Mouse (Mus musculus) forebrain, embryonic 12.5 days (tissue): ENCODE measurements around the gene Lbx2. TPM values are rescaled to one million over a fixed set of nuclear protein-coding genes. Genes with fewer than 3 reads are reported as not detected.

Source experiments
- ATAC-seq: fragments of 200-750 bp; cut with Nextera tagmentation; 2 replicates; pipeline ENCODE4 v1.8.0; 2017; ENCODE audit warnings: moderate TSS enrichment; ENCODE audit not compliant: low FRiP score
- H3K27ac ChIP-seq: fragments of 300-500 bp; sonication (generic); 2 replicates; pipeline ENCODE4 v1.5.1; 2016; ENCODE audit warnings: mild to moderate bottlenecking
- H3K27me3 ChIP-seq: fragments of 300-500 bp; sonication (generic); 2 replicates; pipeline ENCODE4 v1.6.1; 2016; ENCODE audit warnings: mild to moderate bottlenecking
- H3K36me3 ChIP-seq: fragments of 300-500 bp; sonication (generic); replicated peaks from 2 replicates; pipeline ENCODE4 v1.6.1; 2016; ENCODE audit warnings: mild to moderate bottlenecking
- H3K4me1 ChIP-seq: fragments of 300-500 bp; sonication (generic); 2 replicates; pipeline ENCODE4 v1.6.1; 2016
- H3K4me2 ChIP-seq: fragments of 300-500 bp; sonication (generic); 2 replicates; pipeline ENCODE4 v1.6.1; 2016; ENCODE audit warnings: mild to moderate bottlenecking, moderate library complexity
- H3K4me3 ChIP-seq: fragments of 300-500 bp; sonication (generic); replicated peaks from 2 replicates; pipeline ENCODE4 v1.5.1; 2016; ENCODE audit warnings: mild to moderate bottlenecking
- H3K9ac ChIP-seq: fragments of 300-500 bp; sonication (generic); 2 replicates; pipeline ENCODE4 v1.6.1; 2016; ENCODE audit warnings: mild to moderate bottlenecking
- H3K9me3 ChIP-seq: fragments of 300-500 bp; sonication (generic); 2 replicates; pipeline ENCODE4 v1.6.1; 2016
- WGBS: fragments of 180-500 bp; shearing (Covaris S2); methylation state at CpG from one replicate; pipeline ENCODE4 v1.1.7; 2016; 5-methylcytosine and 5-hydroxymethylcytosine counted together
- polyA plus RNA-seq: library from polyadenylated mRNA; unstranded; fragments of >200 nt; fragmentation: Nextera tagmentation; extraction: Ambion mirVana; gene quantifications from 2 replicates; pipeline ENCODE4 v1.2.1, GENCODE M21; 2016

The Lbx2 gene
- polyA plus RNA-seq, 1 experiment from 2014 or later, result 0.27 TPM

DNA sequence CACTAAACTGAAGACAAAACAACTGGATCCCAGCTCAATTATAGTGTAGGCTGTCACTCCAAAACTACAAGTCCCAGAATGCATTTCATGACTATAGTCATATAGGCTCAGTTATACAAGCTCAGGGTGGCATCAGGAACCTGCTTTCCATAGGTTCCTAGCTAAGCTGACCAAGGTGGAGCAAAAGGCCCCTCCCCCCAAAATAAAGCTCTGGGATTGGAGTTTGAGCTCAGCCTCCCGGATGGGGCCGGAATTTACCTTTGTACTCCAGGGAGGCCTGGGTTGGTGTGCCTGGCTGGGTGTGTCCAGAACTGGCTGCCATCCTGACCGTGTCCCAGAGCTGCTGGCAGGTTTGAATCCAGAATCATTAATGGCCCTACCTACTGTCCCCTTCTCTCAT is 28.4 kb upstream of the Lbx2 start, which contains the start of gene Dqx1:
TSS of gene Dqx1 (plus strand) at position 55 of the 400 bp plus-strand sequence.
- Histone ChIP-seq H3K4me3 (no peak within 1 kb of the TSS), H3K4me2 (no peak within 1 kb of the TSS), H3K9me3 (no peaks in the 10 kb centered on the region), H3K4me1 (peaks cover 22% of the 10 kb centered on the region), H3K27me3 (peaks cover 29% of the 10 kb centered on the region), H3K27ac (no peak within 1 kb of the TSS), H3K9ac (no peak within 1 kb of the TSS), H3K36me3 (peaks cover 20% of the 10 kb centered on the region)
- ATAC-seq, result no peak
- 52% methylated on average over 3 of the region's 3 CpGs for WGBS

DNA sequence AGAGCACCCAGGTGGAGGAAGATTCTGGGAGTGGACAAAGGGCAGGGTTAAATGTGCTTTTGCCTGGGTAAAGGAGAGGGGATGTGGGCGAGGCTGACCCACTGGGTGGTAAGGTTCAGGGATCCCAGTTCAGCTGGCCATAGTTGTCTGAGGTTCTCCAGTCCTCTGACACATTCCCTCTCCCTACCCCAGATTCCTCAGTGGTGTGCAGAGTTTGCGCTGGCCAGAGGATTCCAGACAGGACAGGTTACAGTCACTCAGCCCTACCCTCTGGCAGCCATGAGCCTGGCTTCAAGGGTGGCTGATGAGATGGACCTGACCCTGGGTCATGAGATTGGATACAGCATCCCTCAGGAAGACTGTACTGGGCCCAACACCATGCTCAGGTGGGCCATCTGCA is 27.4 kb upstream of the Lbx2 start:
- 80% methylated on average over 2 of the region's 2 CpGs for WGBS
- no peak for ATAC-seq

DNA sequence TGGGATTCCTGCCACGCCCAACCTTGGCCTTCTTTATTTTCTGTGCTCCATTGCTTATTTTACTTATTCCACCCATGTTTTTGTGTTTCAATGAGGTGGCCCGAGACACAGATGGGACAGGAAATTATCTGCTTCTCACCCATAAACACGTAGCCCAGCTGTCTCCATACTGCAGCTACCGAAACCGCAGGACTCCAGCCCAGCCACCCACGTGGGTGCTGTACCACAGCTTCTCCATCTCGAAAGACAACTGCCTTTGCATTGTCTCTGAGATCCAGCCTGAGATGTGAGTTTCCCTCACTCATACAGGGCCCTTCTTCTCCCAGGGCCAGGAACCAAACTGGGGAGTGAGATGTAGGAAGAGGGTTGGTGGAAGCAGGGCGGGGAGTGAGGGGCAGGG is 20.2 kb upstream of the Lbx2 start:
- H3K9me3 ChIP-seq, result no peaks in the 10 kb centered on the region
- H3K4me1 ChIP-seq, result peaks cover 20% of the 10 kb centered on the region
- H3K27me3 ChIP-seq, result peaks cover 100% of the 10 kb centered on the region
- H3K4me3 ChIP-seq, result no peak overlapping the region
- no peak for ATAC-seq
- no peaks in the 10 kb centered on the region for H3K36me3 ChIP-seq
- H3K4me2 ChIP-seq, result no peak overlapping the region
- 34% methylated on average over 8 of the region's 8 CpGs for WGBS
- H3K9ac ChIP-seq, result no peak overlapping the region
- no peak overlapping the region for H3K27ac ChIP-seq

More for the DNA sequence above, 27.4 kb upstream of the Lbx2 start:
- H3K4me1 ChIP-seq, result peaks cover 14% of the 10 kb centered on the region
- peaks cover 20% of the 10 kb centered on the region for H3K36me3 ChIP-seq
- H3K27me3 ChIP-seq, result peaks cover 38% of the 10 kb centered on the region
- no peaks in the 10 kb centered on the region for H3K9me3 ChIP-seq
- no peak overlapping the region for H3K27ac ChIP-seq
- H3K4me2 ChIP-seq, result no peak overlapping the region
- H3K4me3 ChIP-seq, result no peak overlapping the region
- H3K9ac ChIP-seq, result no peak overlapping the region

DNA sequence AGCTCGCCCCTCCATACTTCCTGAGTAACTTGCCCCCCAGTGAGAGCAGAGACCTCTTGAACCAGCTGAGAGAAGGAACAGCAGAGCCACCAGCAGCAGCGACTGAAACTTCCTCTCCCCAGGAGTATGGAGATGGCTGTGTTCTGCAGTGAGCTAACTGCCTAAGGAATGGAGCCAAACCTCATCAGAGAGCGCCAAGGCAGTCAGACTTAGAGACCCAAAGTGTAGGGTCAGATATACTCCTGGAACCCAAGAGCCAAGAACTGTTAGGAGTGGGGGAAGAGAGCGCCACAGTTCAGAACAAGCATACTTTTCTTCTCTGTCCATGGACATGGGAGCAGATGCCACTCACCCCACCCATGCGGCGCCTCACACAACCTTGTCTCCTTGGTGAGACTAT is 19.7 kb upstream of the Lbx2 start:
- Histone ChIP-seq H3K36me3 (no peaks in the 10 kb centered on the region), H3K9ac (no peak overlapping the region), H3K4me3 (no peak overlapping the region), H3K4me1 (peaks cover 24% of the 10 kb centered on the region), H3K27ac (no peak overlapping the region), H3K4me2 (no peak overlapping the region), H3K9me3 (no peaks in the 10 kb centered on the region), H3K27me3 (peaks cover 100% of the 10 kb centered on the region)
- 19% methylated on average over 6 of the region's 6 CpGs for WGBS
- no peak for ATAC-seq

DNA sequence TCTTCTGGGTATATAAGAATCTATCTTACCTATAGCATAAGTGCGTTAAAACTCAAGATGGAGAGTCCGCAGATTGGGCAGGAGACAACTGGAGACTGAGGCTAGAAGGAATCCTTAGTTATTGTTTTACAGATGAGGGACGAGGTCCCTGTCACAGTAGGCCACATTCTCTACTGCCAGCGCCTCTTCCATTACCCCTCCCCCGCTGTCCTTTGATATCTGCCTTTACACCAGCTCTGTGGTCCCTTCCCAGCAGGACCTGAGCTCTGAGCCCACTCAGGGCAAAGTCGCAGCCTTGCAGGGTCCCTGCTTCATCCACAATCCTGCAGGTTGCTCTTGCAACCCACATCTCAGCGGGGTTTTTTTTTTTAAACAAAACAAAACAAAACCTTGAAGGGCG is 17.9 kb upstream of the Lbx2 start:
- H3K9ac ChIP-seq, result no peak overlapping the region
- no peaks in the 10 kb centered on the region for H3K36me3 ChIP-seq
- no peak for ATAC-seq
- no peaks in the 10 kb centered on the region for H3K9me3 ChIP-seq
- peaks cover 26% of the 10 kb centered on the region for H3K4me1 ChIP-seq
- WGBS, result 2% methylated on average over 8 of the region's 8 CpGs
- H3K4me3 ChIP-seq, result 0 out of 2 replicates have a peak overlapping the region, but pooled peaks have one; percentile 19
- peaks cover 100% of the 10 kb centered on the region for H3K27me3 ChIP-seq
- no peak overlapping the region for H3K27ac ChIP-seq
- H3K4me2 ChIP-seq, result no peak overlapping the region

DNA sequence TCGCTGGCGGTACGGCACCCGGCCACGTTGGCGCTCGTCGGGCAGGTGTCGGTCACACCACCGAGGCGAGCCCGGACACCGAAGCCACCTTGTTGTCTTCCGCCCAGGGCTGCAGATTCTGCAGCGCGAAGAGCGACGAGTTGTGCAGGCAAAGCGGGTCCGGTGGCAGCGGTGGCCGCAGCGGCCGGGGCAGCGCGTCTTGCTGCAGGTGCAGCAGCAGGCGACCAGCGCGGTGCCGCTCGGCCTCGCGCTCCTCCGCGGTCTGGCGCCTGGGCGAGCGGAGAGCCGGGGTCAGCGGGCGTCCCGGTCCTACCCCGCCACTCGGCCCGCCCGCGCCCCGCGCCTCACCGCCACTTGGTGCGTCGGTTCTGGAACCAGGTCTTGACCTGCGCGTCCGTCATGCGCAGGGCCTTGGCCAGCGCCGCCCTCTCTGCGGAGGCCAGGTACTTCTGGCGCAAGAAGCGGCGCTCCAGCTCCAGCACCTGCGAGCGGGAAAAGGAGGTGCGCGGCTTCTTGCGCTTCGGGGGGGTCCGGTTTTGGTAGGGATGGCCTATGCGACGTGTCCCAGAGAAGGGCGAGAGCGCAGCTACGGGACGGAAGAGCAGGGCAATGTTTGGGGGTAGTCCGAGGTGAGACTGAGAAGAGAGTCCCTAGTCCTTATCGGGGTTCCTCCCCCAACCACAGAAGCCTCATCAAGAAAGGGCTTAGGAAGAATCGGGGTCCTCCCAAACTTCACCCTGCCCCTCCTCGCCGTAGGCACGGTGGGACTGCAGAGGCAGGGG is 17.3 kb upstream of the Lbx2 start:
- H3K4me1 ChIP-seq, result peaks cover 26% of the 10 kb centered on the region
- WGBS, result under 1% methylated on average over 77 of the region's 81 CpGs
- H3K9ac ChIP-seq, result no peak overlapping the region
- peak overlapping the region; percentile 31 for H3K4me3 ChIP-seq
- peak overlapping the region; percentile 31 for H3K4me2 ChIP-seq
- no peak overlapping the region for H3K27ac ChIP-seq
- no peaks in the 10 kb centered on the region for H3K9me3 ChIP-seq
- H3K36me3 ChIP-seq, result no peaks in the 10 kb centered on the region
- ATAC-seq, result no peak
- peaks cover 100% of the 10 kb centered on the region for H3K27me3 ChIP-seq

DNA sequence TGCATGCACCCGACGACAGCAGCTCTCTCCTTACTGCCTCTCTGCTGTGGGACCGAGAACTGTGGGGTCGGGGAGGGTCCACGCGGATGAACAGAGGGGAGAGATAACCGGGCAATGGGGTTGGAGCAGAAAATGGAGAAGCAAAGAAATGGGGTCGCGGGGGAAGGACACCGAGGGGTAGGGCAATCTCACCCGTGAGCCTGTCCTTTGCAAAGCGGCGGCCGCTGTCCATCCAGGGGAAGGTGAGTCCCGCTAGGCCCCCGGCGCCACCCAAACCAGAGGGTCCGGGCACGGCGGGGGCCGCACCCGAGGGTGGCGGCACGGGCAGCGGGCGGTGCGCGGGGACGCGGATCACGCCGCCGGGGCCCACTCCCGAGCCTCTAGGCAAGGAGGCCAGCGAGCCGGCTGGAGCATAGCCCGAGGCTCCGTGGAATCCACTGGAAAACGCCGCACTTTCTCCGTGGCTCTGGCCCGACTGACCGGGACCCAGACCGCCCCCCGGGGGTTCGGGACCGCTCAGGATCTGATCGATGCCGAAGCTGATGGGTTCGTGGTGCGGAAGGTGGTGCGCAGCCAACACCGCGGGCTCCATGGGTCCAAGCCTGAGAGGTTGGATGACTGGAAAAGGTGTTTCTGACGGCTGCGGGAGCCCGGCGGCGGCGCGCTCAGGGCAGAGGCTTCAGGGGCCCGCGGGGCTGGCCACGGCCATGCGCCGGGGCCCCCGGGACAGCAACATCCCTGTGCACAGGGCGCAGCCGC is 16.5 kb upstream of the Lbx2 start:
- no peak overlapping the region for H3K9ac ChIP-seq
- no peak for ATAC-seq

DNA sequence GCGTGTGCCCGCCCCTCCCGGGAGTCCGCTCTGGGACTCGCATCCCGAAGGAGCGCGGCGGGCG is 16.1 kb upstream of the Lbx2 start, which contains the start of gene Tlx2:
TSS of gene Tlx2 (minus strand) at position 47 of the 64 bp plus-strand sequence.
- no peak within 1 kb of the TSS for H3K9ac ChIP-seq
- H3K27ac ChIP-seq, result no peak within 1 kb of the TSS
- no peaks in the 10 kb centered on the region for H3K9me3 ChIP-seq
- H3K4me2 ChIP-seq, result peak within 1 kb of the TSS; percentile 39
- WGBS, result 1% methylated on average over 10 of the region's 10 CpGs
- H3K4me1 ChIP-seq, result peaks cover 26% of the 10 kb centered on the region
- peaks cover 100% of the 10 kb centered on the region for H3K27me3 ChIP-seq
- H3K36me3 ChIP-seq, result no peaks in the 10 kb centered on the region
- ATAC-seq, result no peak
- peak within 1 kb of the TSS; percentile 31 for H3K4me3 ChIP-seq

More for the DNA sequence above, 16.5 kb upstream of the Lbx2 start:
- Histone ChIP-seq H3K4me2 (peak overlapping the region; percentile 39), H3K27ac (no peak overlapping the region), H3K36me3 (no peaks in the 10 kb centered on the region), H3K27me3 (peaks cover 100% of the 10 kb centered on the region), H3K9me3 (no peaks in the 10 kb centered on the region), H3K4me1 (peaks cover 26% of the 10 kb centered on the region), H3K4me3 (peak overlapping the region; percentile 31)
- under 1% methylated on average over 43 of the region's 69 CpGs for WGBS

DNA sequence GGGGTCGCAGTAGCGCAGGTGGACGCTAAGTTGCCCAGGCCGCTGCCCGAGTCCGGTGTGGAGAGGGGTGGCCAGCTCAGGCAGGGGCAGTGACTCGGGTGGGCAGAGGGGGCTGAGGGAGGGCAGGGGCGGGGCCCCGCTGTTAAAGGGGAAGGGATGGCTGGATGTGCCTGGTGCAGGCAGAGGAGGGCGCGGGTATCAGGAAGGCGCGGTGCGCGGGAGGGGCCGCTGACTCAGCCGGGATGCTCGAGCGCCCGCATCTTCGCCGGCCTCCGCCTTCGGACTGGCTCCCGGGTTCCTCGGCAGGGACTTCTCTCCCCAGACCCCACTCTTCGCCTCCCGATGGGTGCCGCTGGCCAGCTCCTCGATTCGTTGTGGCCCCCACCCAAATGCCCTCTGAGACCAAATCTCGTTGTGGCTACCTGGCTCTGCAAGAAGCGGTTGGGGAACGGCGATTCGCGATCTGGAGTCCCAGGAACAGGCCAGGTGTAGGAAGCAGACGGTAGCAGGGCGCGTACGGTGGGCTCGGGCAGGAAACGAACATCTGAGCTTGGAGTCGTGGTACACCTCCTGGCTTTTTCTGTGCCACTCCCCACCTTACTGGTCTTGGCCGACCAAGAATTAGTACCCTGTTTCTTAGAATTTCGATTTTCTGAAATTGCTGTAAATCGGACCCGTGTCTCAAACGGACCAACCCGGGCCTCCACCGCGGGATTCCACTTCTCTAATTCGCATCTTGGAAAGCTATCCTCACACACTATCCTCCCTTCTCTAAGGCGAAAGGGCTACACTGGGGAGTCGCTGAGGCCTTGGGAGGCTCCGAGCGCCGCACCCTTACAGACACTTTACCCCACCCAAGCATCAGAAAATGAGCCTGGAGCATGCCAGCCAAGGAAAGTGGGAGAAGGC is 15.6 kb upstream of the Lbx2 start:
- H3K36me3 ChIP-seq, result no peaks in the 10 kb centered on the region
- H3K27me3 ChIP-seq, result peaks cover 100% of the 10 kb centered on the region
- H3K4me3 ChIP-seq, result peak overlapping the region; percentile 31
- no peak overlapping the region for H3K9ac ChIP-seq
- H3K4me1 ChIP-seq, result peaks cover 26% of the 10 kb centered on the region
- H3K9me3 ChIP-seq, result no peaks in the 10 kb centered on the region
- under 1% methylated on average over 52 of the region's 58 CpGs for whole genome bisulfite sequencing
- ATAC-seq, result no peak
- no peak overlapping the region for H3K27ac ChIP-seq
- H3K4me2 ChIP-seq, result peak overlapping the region; percentile 39

DNA sequence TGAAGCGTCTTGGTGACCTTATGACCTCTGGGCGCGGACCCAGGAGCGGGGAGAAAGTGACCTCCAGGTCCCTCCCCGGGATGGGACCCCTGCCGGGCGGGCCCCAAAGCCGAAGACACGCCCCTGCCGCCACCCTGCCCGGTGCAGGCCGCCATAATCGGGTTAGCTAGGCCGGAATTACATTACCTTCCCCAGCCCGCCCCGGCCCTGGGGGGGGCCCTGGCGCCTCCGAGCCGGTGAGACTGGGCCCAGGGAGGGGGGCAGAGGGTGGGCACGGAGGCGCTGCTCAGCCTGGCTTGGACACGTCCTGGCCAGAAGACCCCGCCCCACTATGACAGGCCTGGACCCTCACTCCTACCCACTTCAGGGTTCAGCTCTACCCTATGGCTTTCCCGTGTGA is 14.9 kb upstream of the Lbx2 start:
- Histone ChIP-seq H3K4me3 (peak overlapping the region; percentile 19; the same call in 1 of the 2 replicates), H3K9me3 (no peaks in the 10 kb centered on the region), H3K27ac (no peak overlapping the region), H3K36me3 (no peaks in the 10 kb centered on the region), H3K27me3 (peaks cover 100% of the 10 kb centered on the region), H3K4me2 (0 out of 2 replicates have a peak overlapping the region, but pooled peaks have one; percentile 13), H3K9ac (no peak overlapping the region), H3K4me1 (peaks cover 26% of the 10 kb centered on the region)
- WGBS, result under 1% methylated on average over 16 of the region's 24 CpGs
- ATAC-seq, result peak; percentile 11; the same call in 1 of the 2 replicates

DNA sequence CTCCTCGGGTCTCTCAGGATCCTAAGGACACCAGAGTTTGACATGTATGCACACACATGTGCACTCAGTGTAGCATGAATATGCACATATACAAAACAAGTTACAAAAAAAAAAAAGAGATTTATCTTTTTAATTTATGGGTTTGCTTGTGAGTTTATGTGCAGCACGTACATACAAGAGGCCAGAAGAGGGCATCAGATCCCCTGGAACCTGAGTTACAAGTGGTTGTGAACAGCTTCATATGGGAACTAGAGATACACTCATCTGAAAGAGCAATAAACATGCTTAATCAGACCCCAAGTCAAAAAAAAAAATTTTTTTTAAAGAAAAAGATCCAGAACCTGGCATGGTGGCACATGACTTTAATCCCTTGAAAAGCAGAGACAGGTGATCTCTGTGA is 11.2 kb upstream of the Lbx2 start:
- ATAC-seq, result no peak
- peaks cover 75% of the 10 kb centered on the region for H3K27me3 ChIP-seq
- no peak overlapping the region for H3K27ac ChIP-seq
- H3K36me3 ChIP-seq, result peaks cover 5% of the 10 kb centered on the region
- WGBS, result 14% methylated on average over 2 of the region's 2 CpGs
- H3K4me3 ChIP-seq, result no peak overlapping the region
- H3K9me3 ChIP-seq, result no peaks in the 10 kb centered on the region
- H3K4me1 ChIP-seq, result peaks cover 33% of the 10 kb centered on the region
- no peak overlapping the region for H3K4me2 ChIP-seq
- no peak overlapping the region for H3K9ac ChIP-seq

DNA sequence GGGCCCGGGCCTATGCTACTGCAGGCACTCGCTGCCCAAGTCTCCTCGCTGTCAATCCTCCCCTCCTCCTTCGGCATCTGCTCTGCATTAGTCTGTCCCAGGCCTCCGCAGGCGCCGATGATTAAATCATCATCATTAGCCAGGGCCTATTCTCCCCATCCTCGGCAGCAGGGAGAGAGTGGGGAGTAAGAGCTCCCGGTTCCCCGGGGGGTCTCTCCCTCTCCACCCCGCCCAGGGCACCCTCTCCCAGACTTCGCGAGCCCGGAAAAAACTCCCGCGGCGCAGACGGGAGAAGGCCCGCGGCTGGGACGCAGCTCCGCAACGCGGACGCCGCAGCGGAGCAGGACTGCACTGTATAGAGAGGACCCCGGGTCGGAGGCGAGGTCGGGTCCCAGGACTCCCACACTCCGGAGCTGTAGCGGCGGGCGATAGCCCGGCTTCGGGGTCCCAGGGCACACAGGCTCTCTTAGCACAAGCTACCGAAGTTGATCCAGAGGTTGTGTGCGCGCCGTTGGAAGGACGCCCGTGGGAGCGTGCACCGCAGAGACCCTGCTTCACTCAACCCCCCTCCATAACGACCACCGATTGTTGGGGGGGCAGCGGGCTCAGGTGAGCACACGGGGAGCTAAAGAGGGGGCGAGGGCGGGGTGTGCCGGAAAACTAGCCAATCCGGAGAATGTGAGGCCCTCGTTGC is 8.4 kb upstream of the Lbx2 start, which contains the start of gene Pcgf1:
TSS of gene Pcgf1 (plus strand) at position 240 of the 694 bp plus-strand sequence.
- Histone ChIP-seq H3K9me3 (no peaks in the 10 kb centered on the region), H3K4me2 (peak within 1 kb of the TSS; percentile 98), H3K9ac (peak within 1 kb of the TSS; percentile 81), H3K4me1 (peaks cover 20% of the 10 kb centered on the region), H3K4me3 (peak within 1 kb of the TSS; percentile 77), H3K27ac (peak within 1 kb of the TSS; percentile 88), H3K27me3 (peaks cover 56% of the 10 kb centered on the region), H3K36me3 (peaks cover 30% of the 10 kb centered on the region)
- under 1% methylated on average over 54 of the region's 54 CpGs for WGBS
- peak; percentile 86 for ATAC-seq
